Mouse (Mus musculus): ENCODE measurements around the gene Acaa1a. TPM values are rescaled to one million over a fixed set of nuclear protein-coding genes. Genes with fewer than 3 reads are reported as not detected.
"Not testable (repeated sequence)": the region's sequence is repeated elsewhere in the genome, so short reads cannot be mapped to it uniquely, and the experiment has no call there.

The Acaa1a gene
- total RNA-seq, 4 experiments from 2014 or later: 63.2 to 84.2 (median 72.6) TPM

DNA sequence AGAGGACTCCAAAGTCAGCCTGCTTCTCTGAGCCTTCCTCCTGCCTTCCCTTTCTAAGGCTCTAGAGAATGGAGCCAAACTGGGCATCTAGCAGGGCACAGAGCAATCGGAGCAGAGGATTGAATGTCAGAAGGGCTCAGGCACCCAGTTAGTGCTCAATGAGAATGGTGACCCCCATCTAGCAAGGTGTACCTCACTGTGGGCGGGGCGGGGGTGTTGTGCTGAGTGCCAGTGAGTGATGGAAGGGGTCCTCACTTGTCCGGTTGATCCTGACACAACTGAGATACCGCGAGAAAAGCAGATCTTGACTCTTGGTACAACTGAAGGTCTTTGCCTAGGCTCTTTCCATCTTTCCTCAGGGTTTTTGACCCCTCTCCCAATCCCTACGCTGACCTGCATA, 370 bp upstream of the Acaa1a start:
- no peak for DNase-seq (ENCODE audit: low spot score in 2 of 2)

DNA sequence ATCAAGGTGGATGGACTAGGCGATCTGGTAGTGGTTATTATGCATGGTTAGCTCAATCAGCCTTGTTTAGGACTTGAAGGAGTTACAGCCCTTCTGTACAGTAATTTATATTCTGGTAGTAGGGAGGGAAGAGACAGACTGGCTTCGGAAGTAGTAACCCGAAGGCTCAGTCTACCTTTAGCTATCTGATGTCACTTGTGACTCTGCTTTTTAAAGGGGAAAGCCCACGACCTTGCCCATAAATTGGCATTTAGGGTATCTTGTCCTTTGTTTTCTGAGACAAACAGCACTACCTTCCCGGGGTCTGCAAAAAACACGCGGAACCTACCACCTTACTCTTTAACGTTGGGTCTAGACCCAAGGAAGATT, 720 bp downstream of the Acaa1a start:
- DNase-seq (ENCODE audit: low spot score in 2 of 2): no peak

- DNase-seq (ENCODE audit: low spot score in 2 of 2): peak; percentile 95 to 98
Observed at GRCm38 (mm10) chr9:119340909-119341816, 1.7 kb downstream of the Acaa1a start, which contains the start of gene Myd88. Myd88 (minus strand) TSS chr9:119341411.

GRCm38 (mm10) chr9:119342728-119343127, 3.3 kb downstream of the Acaa1a start:
- DNase-seq (ENCODE audit: low spot score in 2 of 2): no peak

GRCm38 (mm10) chr9:119346376-119346775, 6.9 kb downstream of the Acaa1a start:
- no peak for DNase-seq (ENCODE audit: low spot score in 2 of 2)

GRCm38 (mm10) chr9:119350531-119350930, 11.1 kb downstream of the Acaa1a start:
- DNase-seq (ENCODE audit: low spot score in 2 of 2): no peak

- no peak for DNase-seq (ENCODE audit: low spot score in 2 of 2)
Observed at GRCm38 (mm10) chr9:119350947-119351705, 11.7 kb downstream of the Acaa1a start.

DNA sequence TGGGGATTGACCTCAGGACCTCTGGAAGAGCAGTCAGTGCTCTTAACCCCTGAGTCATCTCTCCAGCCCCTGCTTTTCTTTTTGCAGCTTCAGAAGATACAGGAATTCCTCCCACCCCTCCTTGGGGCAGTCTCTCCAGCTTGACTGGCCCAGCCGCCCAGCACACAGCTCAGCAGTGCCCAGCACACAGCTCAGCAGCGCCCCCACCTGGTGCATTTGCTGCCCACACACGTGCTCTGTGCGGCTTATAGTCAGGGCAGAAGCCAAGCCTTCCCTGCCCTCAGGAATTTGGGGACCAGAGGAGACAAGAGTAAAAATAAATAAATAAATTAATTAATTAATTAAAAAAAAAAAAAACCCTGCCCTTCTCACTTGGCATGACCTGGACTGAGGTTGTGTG, 12.6 kb downstream of the Acaa1a start:
- DNase-seq (ENCODE audit: low spot score in 2 of 2): peak in 1 of 2 experiments; percentile 63

DNA sequence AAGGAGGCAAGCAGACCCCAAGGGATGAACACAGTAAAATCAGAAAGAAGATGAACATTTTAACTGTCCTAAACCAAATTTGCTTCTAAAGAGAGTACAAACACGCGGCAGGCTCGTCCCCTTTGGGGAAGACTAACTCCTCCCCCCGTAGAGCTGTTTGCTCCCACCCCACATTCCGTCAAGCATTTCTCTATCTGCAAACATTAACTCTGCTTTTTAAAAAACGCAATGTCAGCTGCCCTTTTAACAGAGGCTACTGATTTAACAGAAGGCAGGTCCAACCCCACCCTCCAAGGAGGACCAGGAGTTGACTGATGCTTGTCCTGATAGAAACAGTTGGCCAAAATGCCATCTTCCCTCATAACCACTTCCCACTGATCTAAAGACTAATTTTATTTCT, 14.4 kb downstream of the Acaa1a start:
- DNase-seq (ENCODE audit: low spot score in 2 of 2): no peak

- no peak for DNase-seq (ENCODE audit: low spot score in 2 of 2)
Observed at GRCm38 (mm10) chr9:119355943-119356342, 16.5 kb downstream of the Acaa1a start.

- peak; percentile 81 to 86 for DNase-seq (ENCODE audit: low spot score in 2 of 2)
Observed at GRCm38 (mm10) chr9:119357331-119358057, 18.0 kb downstream of the Acaa1a start, which contains the start of gene Xylb. Xylb (plus strand) TSS chr9:119357381.

GRCm38 (mm10) chr9:119358058-119358429, 18.6 kb downstream of the Acaa1a start:
- DNase-seq (ENCODE audit: low spot score in 2 of 2): no peak

DNA sequence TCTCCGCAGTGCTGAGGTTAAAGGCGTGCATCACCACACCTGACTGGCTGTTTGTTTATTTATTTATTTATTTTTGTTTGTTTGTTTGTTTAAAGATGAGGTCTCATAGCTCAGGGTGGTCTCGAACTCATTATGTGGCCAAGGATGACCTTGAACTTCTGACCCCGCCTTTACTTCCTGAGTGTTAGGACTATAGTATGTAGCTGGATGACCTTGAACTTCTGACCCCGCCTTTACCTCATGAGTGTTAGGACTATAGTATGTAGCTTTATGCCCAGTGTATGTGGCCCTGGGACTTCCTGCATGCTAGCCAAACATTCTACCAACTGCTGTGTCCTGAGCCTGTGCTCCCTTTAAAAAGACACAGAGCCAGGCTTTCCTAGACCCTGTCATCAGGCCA, 21.9 kb downstream of the Acaa1a start:
- DNase-seq (ENCODE audit: low spot score in 2 of 2): no peak

GRCm38 (mm10) chr9:119363229-119363628, 23.8 kb downstream of the Acaa1a start:
- DNase-seq (ENCODE audit: low spot score in 2 of 2): no peak

DNA sequence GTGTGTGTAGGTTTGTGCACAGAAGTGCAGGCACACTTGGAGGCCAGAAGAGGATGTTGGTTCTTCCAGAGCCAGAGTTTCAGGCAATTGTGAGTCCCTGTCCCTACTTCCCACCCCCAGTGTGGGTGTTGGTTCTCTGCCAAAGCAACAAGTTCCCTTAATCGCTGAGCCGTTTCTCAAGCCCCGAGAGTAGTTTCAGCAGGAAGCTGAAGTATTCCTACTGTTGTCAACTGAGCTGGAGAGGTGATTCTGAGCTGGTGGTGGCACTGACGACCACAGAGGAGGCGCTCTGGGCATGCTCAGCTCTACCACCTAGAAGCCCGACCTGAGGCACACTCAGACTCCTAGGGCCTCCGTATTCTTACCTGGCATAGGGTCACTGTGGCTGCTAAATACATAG, 25.8 kb downstream of the Acaa1a start, which contains the start of gene Slc22a14:
Gene Slc22a14 (minus strand): TSS at position 270 of the 400 bp plus-strand sequence.
- no peak for DNase-seq (ENCODE audit: low spot score in 2 of 2)

DNA sequence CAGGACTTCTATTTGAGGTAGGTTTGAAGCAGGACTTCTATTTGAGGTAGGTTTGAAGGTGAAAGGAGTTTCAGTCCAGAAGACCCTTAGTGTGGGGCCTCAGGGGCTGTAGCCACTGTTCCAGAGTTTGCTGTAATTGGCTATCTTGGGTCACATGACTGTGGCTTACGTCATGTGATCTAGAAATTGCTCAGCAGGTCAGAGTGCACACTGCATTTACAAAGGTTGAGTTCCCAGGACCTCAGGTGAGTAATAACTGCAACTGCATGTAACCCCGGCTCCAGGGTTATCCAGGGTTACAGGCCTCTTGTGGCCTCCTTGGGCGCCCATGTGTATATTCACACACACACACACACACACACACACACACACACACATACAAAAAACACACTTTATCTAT, 28.9 kb downstream of the Acaa1a start:
- DNase-seq (ENCODE audit: low spot score in 2 of 2): no peak

DNA sequence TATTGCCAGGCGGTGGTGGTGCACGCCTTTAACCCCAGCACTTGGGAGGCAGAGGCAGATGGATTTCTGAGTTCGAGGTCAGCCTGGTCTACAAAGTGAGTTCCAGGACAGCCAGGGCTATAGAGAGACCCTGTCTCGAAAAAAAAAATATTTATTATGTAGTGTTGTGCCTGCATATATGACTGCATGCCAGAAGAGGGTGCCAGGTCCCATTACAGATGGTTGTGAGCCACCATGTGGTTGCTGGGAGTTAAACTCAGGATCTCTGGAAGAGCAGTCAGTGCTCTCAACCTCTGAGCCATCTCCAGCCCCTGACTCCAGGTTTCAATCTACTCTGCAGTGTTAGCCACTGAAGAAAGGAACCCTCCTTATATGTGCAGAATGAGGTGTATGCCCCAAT, 31.3 kb downstream of the Acaa1a start:
- not testable (repeated sequence) for DNase-seq (ENCODE audit: low spot score in 2 of 2)

GRCm38 (mm10) chr9:119371251-119371650, 31.8 kb downstream of the Acaa1a start:
- DNase-seq (ENCODE audit: low spot score in 2 of 2): no peak

DNA sequence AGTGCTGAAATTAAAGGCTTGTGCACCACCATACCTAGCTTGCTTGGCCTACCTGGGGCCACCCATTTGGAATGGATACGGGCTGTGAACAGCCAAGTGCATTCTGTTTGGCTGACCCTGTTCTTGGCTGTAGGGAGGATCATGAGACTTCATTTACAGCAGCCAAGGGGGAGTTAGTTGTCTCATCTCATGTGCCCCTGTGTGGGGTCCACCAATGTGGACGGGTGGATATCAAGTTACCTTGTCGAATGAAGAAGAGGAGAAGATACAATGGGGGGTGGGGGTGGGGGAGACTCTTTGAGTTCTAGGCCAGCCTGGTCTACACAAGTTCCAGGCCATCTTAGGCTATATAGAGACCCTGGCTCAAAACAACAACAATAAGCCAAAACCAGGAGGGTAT, 35.5 kb downstream of the Acaa1a start:
- DNase-seq (ENCODE audit: low spot score in 2 of 2): no peak

DNA sequence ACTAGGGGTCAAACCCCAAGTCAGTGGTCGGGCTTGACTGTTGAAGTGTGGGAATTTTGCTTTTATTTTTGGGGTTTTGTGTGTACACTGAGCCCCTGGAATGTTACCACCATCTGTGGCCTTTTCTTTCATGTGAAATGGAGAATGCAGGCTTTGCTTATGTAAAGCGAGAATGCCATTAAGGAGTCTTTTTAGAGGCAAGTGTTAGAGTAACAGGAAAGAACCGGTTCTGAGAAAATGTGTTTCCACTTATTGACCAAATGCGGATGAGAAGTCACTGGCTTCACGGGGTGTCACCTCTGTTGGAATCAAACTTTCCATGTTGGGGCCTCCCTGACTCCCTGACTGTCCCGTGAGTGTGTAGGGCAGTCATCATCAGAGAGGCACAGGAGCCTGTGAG, 36.1 kb downstream of the Acaa1a start:
- no peak for DNase-seq (ENCODE audit: low spot score in 2 of 2)

DNA sequence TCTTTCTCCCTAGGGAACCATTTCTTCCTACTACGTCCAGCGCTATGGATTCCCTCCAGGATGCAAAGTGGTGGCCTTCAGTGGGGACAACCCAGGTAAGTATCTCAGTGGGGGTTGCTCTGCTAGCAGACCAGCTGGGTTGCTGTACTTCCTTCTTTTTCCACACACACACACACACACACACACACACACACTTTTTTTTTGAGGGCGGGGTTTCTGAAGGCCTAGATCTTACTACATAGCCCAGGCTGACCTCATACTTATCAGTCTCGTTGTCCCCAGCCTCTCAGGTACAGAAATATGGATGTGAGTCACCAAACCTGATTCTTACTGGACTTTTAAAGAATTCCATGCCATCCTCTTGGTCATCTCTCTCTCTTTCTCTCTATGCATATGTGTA, 38.8 kb downstream of the Acaa1a start:
- no peak for DNase-seq (ENCODE audit: low spot score in 2 of 2)

- DNase-seq (ENCODE audit: low spot score in 2 of 2): peak; percentile 21 to 29
Observed at GRCm38 (mm10) chr9:119382603-119383002, 43.1 kb downstream of the Acaa1a start.
